Mouse (Mus musculus) embryonic facial prominence, embryonic 10.5 days (tissue): Measurements from ENCODE around the gene Ldlrad3. TPM values are rescaled to one million over a fixed set of nuclear protein-coding genes. Genes with fewer than 3 reads are reported as not detected.

Source experiments
- polyA plus RNA-seq: library from polyadenylated mRNA; unstranded; fragments of >200 nt; fragmentation: Nextera tagmentation; extraction: Ambion mirVana; gene quantifications from 2 replicates; pipeline ENCODE4 v1.2.1, GENCODE M21; 2016

The Ldlrad3 gene
- polyA plus RNA-seq, 1 experiment from 2014 or later = 56.5 TPM

Other genes starting within 250 kb of the Ldlrad3 start
- gene Trim44, start 221.4 kb upstream of the Ldlrad3 start, polyA plus RNA-seq = 23.7 and 24.1 TPM in 2 replicates